Mouse (Mus musculus): ENCODE data around the gene Srrt.

Gene Srrt

DNA sequence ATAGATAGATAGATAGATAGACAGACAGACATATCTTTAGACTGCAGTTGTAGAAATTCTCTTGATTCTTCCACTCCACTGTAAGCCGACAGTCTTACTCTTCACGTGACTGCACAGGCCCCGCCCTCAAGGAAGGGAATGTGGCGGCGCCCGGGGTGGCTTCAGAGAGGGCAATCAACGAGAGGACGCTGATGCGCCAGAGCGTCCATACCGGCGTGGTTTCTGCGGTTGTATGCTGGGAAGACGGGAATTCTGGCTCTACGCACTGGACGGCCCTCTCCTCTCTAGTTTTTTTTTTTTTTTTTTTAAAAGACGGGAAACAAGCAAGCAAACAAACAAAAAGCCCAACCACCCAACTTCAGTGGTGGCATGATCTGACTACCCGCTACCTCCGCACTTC is 30.8 kb upstream of the Srrt start:
- DNase-seq (ENCODE audit: low spot score in 2 of 2), result peak; percentile 70 to 93

DNA sequence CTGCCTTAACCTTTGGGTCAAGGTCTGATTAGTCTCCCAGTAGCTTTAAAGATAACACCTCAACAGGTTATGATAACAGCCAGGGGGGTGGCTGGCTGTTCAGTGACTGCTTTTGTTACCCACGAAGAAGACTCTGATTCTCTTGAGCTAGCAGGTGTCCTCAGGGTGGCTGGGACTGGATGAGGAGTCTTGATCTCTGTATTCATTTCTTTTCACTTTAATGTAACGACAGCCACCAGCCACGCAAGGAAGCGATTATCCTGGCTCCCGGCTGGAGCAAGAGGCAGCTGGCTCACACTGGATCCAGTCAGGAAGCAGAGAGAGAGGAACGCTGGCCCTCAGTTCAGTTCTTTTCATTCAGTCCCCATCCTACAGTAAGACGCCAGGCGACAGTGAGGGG is 29.7 kb upstream of the Srrt start:
- no peak for DNase-seq (ENCODE audit: low spot score in 2 of 2)

- DNase-seq (ENCODE audit: low spot score in 2 of 2), result no peak
Observed at GRCm38 (mm10) chr5:137335066-137335465, 27.6 kb upstream of the Srrt start.

GRCm38 (mm10) chr5:137334317-137334716 is 26.8 kb upstream of the Srrt start:
- no peak for DNase-seq (ENCODE audit: low spot score in 2 of 2)

DNA sequence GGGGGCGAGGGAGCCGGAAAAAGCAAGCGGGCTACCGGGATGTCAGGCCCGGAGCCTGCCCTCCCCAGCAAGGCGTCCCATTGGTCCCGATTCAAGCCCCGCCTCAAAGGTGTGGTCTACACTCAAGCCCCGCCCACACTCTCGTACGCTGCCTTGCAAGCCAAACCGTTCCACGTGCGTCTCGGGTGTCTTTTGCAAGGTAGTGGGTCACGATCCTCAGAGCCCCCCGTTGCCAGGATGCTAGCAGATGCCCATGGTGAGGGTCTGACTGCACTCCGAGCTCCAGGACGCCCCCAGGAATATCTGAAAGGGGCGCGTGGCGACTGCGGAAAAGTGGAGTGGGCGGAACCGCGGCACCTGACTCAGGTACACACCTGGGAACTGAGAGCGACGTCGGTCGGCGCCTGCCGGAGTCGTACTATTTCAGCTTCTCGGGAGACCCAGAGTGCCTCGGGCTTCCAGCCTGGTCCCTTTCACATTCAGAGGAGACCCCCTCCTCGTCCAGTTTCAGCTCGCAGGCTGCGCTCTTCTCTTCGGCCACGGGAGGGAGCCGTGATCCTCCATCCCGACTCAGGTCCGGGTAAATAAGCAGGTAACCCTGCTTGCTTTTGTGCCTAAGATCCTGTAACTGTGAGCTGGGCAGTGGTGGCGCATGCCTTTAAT is 26.2 kb upstream of the Srrt start, which contains the start of gene Slc12a9:
Gene Slc12a9 (minus strand): TSS at position 86 of the 663 bp plus-strand sequence.
- DNase-seq (ENCODE audit: low spot score in 2 of 2), result peak; percentile 85 to 95

- DNase-seq (ENCODE audit: low spot score in 2 of 2), result no peak
Observed at GRCm38 (mm10) chr5:137332857-137333511, 25.5 kb upstream of the Srrt start.

DNA sequence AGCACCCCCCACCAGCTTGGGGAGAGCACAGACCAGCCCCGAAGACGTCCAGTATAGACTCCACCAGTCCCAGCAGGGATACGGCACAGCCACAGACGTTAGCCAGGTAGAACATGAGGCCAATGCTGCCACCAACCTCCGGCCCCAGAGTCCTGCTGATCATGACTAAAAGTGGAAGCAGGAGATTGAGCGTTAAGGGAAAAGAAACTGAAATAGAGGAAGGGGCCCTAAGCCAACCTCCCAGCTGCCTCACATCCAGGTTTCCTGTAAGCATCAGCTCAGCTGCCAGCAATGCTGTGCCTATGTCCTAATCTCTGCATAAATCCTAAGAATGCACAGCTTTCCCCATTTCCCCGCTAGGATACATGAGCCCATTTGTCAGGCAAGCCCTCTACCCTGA is 23.4 kb upstream of the Srrt start:
- no peak for DNase-seq (ENCODE audit: low spot score in 2 of 2)

DNA sequence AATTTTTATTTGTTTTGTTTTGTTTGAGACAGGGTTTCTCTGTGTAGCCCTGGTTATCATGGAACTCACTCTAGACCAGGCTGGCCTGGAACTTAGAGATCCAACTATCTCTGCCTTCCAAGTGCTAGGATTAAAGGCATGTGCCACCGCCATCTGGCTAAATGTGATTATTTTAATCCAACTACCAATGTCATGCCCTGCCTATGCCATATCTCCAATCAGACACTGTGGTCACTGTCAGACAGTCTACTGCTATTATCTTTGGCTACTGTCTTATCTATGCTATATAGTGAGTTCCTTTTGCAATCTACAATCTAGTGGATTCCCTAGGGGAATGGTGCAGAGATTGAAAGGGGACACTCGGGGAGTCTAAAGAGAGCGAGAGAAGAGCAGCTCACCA is 13.5 kb upstream of the Srrt start:
- no peak for DNase-seq (ENCODE audit: low spot score in 2 of 2)

DNA sequence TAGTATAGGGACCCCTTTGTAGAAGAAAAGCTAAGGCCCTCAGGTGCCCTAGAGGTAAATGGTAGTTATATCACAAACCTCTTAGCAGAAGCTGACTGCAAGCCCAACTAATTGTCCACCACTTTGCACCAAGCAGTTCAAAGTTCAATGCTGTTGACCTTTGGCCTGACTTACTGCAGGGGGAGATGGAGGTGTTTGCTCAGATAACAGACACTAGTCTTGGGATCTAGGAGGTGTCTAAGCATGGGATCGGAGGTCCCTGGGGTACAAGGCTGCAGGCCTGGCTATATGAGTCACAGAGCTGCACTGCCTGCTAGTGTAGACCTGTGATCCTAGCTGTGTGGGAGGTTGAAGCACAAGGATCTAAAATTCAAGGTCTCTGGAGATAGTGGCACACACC is 11.1 kb upstream of the Srrt start:
- DNase-seq (ENCODE audit: low spot score in 2 of 2), result no peak

GRCm38 (mm10) chr5:137317361-137317760 is 9.9 kb upstream of the Srrt start:
- no peak for DNase-seq (ENCODE audit: low spot score in 2 of 2)

- DNase-seq (ENCODE audit: low spot score in 2 of 2), result no peak
Observed at GRCm38 (mm10) chr5:137315084-137315903, 7.8 kb upstream of the Srrt start.

- peak in 1 of 2 experiments; percentile 69 for DNase-seq (ENCODE audit: low spot score in 2 of 2)
Observed at GRCm38 (mm10) chr5:137314193-137315083, 7.0 kb upstream of the Srrt start, which contains the start of gene Trip6. Gene Trip6 (minus strand): TSS chr5:137314404.

DNA sequence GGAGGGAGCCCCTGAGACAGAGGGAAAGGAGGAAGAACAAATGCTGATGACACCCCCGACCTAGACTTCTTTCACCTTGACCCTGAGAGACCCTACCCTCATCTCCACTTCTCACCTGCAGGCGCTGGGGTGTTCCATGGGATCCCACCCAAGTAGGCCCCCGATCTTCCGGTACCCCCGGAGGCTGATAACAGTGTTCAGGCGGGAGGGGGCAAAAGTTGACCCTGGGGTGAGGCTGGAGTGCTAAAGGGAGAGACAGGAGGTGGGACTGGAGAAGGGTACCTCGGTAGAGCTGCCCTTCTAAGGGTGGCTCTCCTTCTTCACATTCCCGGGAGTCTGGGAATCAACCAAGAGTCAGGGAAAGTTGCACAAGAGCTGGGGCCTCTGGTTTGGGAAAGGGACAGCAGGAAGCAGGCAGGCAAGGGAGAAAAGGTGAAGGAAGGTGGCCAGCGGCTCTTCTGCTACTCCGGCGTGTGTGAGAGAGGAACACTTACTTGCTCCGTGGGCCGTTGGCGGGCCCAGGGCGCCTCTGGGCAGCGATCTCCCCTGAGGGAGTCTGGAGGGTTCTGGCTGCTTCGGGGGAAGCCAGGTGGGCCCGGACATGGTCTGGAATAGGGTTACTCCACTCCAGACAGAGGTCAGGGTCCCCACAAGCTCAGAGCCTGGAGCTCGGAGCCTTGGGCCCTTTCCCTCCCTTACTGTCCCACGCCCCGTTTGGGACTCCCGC is 6.2 kb upstream of the Srrt start:
- DNase-seq (ENCODE audit: low spot score in 2 of 2), result no peak

DNA sequence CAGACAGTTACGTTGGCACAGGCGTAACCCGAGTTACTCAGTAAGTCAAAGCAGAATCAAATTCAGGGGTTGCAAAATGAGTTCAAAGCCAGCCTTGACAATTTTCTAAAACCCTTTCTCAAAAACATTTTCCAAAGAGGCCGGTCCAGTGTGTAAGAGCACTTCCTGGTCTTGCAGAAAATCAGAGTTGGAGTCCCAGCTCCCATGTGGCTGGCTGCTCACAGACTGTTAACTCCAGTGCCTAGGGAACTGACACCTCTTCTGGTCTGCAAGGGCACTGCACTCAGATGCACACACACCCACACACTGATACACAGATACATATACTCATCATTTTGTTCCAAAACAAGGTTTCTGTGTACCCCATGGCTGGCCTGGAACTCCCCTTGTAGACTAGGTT is 882 bp upstream of the Srrt start:
- no peak for DNase-seq (ENCODE audit: low spot score in 2 of 2)

DNA sequence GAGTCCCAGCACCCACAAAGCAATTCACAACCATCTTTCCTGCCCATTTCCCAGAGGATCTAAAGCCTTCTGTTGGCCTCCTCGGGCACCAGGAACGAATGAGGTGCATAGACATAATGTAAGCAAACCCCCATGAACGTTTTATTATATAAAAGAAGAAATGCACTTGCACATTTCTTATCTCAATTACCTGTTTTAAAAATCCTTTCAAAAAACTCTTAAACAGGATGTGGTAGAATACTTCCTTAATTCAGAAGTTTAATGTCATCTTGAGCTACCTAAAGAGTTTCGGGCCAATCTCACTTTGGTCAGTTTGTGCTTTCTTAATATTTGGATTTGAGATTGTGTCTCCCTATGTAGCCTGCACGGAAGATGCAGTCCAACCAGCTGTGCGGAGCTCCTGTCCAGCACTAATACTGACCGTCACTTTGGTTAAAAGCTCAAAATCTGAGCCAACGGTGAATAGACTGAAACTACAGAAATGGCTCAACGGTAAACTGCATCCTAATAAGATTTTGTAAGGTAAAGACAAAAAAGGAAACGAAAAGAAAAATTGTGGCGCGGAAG is 952 bp downstream of the Srrt start:
- no peak for DNase-seq (ENCODE audit: low spot score in 2 of 2)

GRCm38 (mm10) chr5:137305822-137306221 is 1.7 kb downstream of the Srrt start:
- DNase-seq (ENCODE audit: low spot score in 2 of 2), result no peak

DNA sequence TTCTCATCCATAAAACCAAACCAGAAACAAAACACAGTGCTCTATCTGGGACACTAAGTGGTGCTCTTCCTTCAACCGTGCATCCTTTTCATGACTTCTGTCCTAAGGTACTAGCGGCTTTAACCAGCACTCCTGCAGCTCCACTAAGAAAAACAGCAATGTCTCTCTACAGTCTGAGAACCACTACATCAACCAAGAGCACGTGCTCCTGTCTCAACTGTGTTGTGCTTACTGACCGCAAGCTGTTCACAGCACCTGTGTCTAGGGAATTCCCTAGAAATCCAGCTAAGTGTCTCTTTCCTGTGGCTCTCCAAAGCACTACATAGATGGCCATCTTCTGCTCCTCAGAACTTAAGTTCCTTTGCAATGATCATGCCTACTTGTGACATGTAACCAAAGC is 2.7 kb downstream of the Srrt start:
- no peak for DNase-seq (ENCODE audit: low spot score in 2 of 2)

DNA sequence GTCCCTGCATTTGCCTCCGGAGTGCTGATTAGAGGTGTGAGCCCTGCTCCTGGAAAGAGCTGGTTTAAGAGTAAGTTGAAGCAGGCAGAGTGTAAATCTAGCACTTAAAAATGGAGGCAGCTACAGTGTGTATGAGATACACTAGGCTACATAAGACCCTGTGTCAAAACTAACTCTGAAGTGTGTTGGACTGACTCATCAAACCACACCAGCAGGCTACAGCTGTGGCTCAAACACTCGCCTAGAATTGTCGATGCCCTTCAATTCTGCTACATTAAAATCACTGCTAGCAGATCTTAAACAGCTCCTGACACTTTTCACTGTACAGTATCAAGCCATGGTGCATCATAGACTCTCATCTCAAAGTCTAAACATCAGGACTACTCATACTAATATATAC is 3.3 kb downstream of the Srrt start:
- no peak for DNase-seq (ENCODE audit: low spot score in 2 of 2)

GRCm38 (mm10) chr5:137303609-137304008 is 3.9 kb downstream of the Srrt start:
- no peak for DNase-seq (ENCODE audit: low spot score in 2 of 2)

DNA sequence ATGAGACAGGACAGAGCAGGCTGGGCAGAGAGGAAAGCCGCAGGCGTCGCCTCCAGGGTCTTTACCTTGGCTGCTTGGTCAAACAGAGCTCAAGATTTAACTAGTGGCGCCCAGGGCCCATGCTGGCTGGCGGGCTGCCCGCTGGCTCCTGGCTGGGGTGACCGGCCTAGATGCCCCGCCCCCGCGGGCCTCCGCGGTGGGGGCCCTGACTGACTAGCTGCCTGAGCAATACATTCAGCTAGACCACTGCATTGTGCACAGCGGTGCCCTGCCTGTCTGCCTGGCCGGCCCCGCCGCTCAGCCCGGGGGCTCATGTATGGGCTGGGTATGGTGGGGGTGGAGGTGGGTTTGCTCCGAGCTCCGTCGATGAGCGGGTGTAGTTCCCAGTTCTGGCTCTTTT is 6.2 kb downstream of the Srrt start:
- no peak for DNase-seq (ENCODE audit: low spot score in 2 of 2)

DNA sequence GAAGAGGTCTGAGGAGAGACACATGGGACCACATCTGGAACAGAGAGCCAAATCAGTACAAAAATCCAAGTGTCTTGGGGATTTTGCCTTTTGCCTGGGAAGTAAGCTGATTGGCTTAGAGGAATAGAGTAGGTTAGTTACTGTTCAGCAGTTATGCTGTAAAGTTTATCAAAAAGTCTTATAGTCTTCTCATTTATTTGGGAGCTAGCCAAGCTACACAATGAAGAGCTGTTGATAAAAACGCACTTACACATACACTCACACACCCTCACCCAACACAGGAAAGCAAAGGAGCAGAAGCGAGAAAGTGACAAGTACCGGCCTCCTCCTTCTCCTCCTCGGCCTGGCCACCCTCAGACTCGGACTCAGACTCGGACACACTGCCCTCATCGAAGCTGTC is 8.2 kb downstream of the Srrt start:
- no peak for DNase-seq (ENCODE audit: low spot score in 2 of 2)

Measured in left cerebral cortex, adult 9 months (tissue).